Comparison of ENCODE assay signal across 1 mouse cellular context in genomic region chr9:22390390-22390789, GRCm38 (mm10).
TF ChIP-seq lines count a peak whose summit lies in the region.

No protein-coding gene starts in this region.

TF ChIP-seq in MEL, 35 proteins besides CTCF, POLR2A, EP300 and RAD21 (continued from another document):
- TF ChIP-seq MAFK (IDR thresholded peaks at IDR 0.05; ENCODE audit: borderline replicate concordance, low read depth, low read length) (no peak), UBTF (IDR thresholded peaks at IDR 0.05; ENCODE audit: borderline replicate concordance, insufficient read depth, low read depth, low read length) (no peak), POLR2AphosphoS2 (IDR thresholded peaks at IDR 0.05; ENCODE audit: low read length) (no peak), MYB (IDR thresholded peaks at IDR 0.05; ENCODE audit: low read depth, low read length) (no peak)
TF ChIP-seq in MEL: peak in this region for 0.
